Mouse (Mus musculus) forebrain, embryonic 12.5 days (tissue): ENCODE measurements at regions not wholly inside any gene's neighbourhood (a gene's known extent, or its start where the extent isn't known, plus 50 kb on each side); places are given as distances from the start of the nearest gene placed in this dataset.

Experiments
- ATAC-seq: fragments of 200-750 bp; cut with Nextera tagmentation; 2 replicates; pipeline ENCODE4 v1.8.0; 2017; ENCODE audit warnings: moderate TSS enrichment; ENCODE audit not compliant: low FRiP score
- H3K27ac ChIP-seq: fragments of 300-500 bp; sonication (generic); 2 replicates; pipeline ENCODE4 v1.5.1; 2016; ENCODE audit warnings: mild to moderate bottlenecking
- H3K27me3 ChIP-seq: fragments of 300-500 bp; sonication (generic); 2 replicates; pipeline ENCODE4 v1.6.1; 2016; ENCODE audit warnings: mild to moderate bottlenecking
- H3K36me3 ChIP-seq: fragments of 300-500 bp; sonication (generic); replicated peaks from 2 replicates; pipeline ENCODE4 v1.6.1; 2016; ENCODE audit warnings: mild to moderate bottlenecking
- H3K4me1 ChIP-seq: fragments of 300-500 bp; sonication (generic); 2 replicates; pipeline ENCODE4 v1.6.1; 2016
- H3K4me2 ChIP-seq: fragments of 300-500 bp; sonication (generic); 2 replicates; pipeline ENCODE4 v1.6.1; 2016; ENCODE audit warnings: mild to moderate bottlenecking, moderate library complexity
- H3K4me3 ChIP-seq: fragments of 300-500 bp; sonication (generic); replicated peaks from 2 replicates; pipeline ENCODE4 v1.5.1; 2016; ENCODE audit warnings: mild to moderate bottlenecking
- H3K9ac ChIP-seq: fragments of 300-500 bp; sonication (generic); 2 replicates; pipeline ENCODE4 v1.6.1; 2016; ENCODE audit warnings: mild to moderate bottlenecking
- H3K9me3 ChIP-seq: fragments of 300-500 bp; sonication (generic); 2 replicates; pipeline ENCODE4 v1.6.1; 2016
- WGBS: fragments of 180-500 bp; shearing (Covaris S2); methylation state at CpG from one replicate; pipeline ENCODE4 v1.1.7; 2016; 5-methylcytosine and 5-hydroxymethylcytosine counted together

GRCm38 (mm10) chr16:31609394-31610172, 53.7 kb upstream of the Dlg1 start:
- no peak overlapping the region for H3K27ac ChIP-seq
- no peaks in the 10 kb centered on the region for H3K9me3 ChIP-seq
- no peaks in the 10 kb centered on the region for H3K36me3 ChIP-seq
- no peaks in the 10 kb centered on the region; the same call in 1 of the 2 replicates for H3K4me1 ChIP-seq
- no peaks in the 10 kb centered on the region for H3K27me3 ChIP-seq
- H3K9ac ChIP-seq = no peak overlapping the region
- no peak overlapping the region for H3K4me2 ChIP-seq
- no peak overlapping the region for H3K4me3 ChIP-seq
- WGBS = 87% methylated on average over 10 of the region's 10 CpGs
- ATAC-seq = no peak
